Mouse (Mus musculus) intestine, postnatal 0 days (tissue): ENCODE data around the gene Rbm19. TPM values are rescaled to one million over a fixed set of nuclear protein-coding genes. Genes with fewer than 3 reads are reported as not detected.
A peak's percentile ranks its signal among the peaks of the same experiment; 100 is the strongest.

Experiments used
- ATAC-seq: fragments of 200-750 bp; cut with Nextera tagmentation; 2 replicates; pipeline ENCODE4 v1.8.0; 2017; ENCODE audit warnings: mild to moderate bottlenecking, moderate TSS enrichment, moderate library complexity
- H3K27ac ChIP-seq: fragments of 300-500 bp; sonication (generic); 2 replicates; pipeline ENCODE4 v1.5.1; 2014; ENCODE audit warnings: mild to moderate bottlenecking, low read depth, low read length, moderate library complexity
- H3K27me3 ChIP-seq: fragments of 300-500 bp; sonication (generic); replicated peaks from 2 replicates; pipeline ENCODE4 v1.6.1; 2014; ENCODE audit warnings: low read length, mixed read lengths; ENCODE audit not compliant: control insufficient read depth, insufficient read depth
- H3K36me3 ChIP-seq: fragments of 300-500 bp; sonication (generic); 2 replicates; pipeline ENCODE4 v1.6.1; 2014; ENCODE audit warnings: mild to moderate bottlenecking, moderate library complexity; ENCODE audit not compliant: control insufficient read depth, insufficient read depth
- H3K4me1 ChIP-seq: fragments of 300-500 bp; sonication (generic); replicated peaks from 2 replicates; pipeline ENCODE4 v1.6.1; 2014; ENCODE audit warnings: antibody characterized with exemption, low read length, mixed read lengths; ENCODE audit not compliant: control insufficient read depth, insufficient read depth
- H3K4me2 ChIP-seq: fragments of 300-500 bp; sonication (generic); replicated peaks from 2 replicates; pipeline ENCODE4 v1.6.1; 2014; ENCODE audit warnings: low read depth, mild to moderate bottlenecking, moderate library complexity
- H3K4me3 ChIP-seq: fragments of 300-500 bp; sonication (generic); 2 replicates; pipeline ENCODE4 v1.5.1; 2014; ENCODE audit warnings: low read depth, low read length
- H3K9ac ChIP-seq: fragments of 300-500 bp; sonication (generic); 2 replicates; pipeline ENCODE4 v1.6.1; 2014; ENCODE audit warnings: mild to moderate bottlenecking, low read depth, low read length
- H3K9me3 ChIP-seq: fragments of 300-500 bp; sonication (generic); 2 replicates; pipeline ENCODE4 v1.6.1; 2016; ENCODE audit warnings: mixed run types; ENCODE audit not compliant: control insufficient read depth
- CTCF ChIP-seq: sonication (generic); IDR thresholded peaks from 2 replicates; pipeline ENCODE4 v1.5.1; 2016; ENCODE audit warnings: low read depth, mild to moderate bottlenecking, control low read depth, antibody characterized with exemption, moderate library complexity
- WGBS: fragments of 180-500 bp; shearing (Covaris S2); extraction: QIAGEN DNeasy Blood & Tissue Kit; methylation state at CpG from one replicate; pipeline ENCODE4 v1.1.7; 2014; 5-methylcytosine and 5-hydroxymethylcytosine counted together
- polyA plus RNA-seq: library from polyadenylated mRNA; unstranded; fragments of >200 nt; fragmentation: Nextera tagmentation; extraction: Ambion mirVana; gene quantifications from 2 replicates; pipeline ENCODE4 v1.2.1, GENCODE M21; 2015

Gene Rbm19
- polyA plus RNA-seq, 1 experiment from 2014 or later, result 12.0 TPM

DNA sequence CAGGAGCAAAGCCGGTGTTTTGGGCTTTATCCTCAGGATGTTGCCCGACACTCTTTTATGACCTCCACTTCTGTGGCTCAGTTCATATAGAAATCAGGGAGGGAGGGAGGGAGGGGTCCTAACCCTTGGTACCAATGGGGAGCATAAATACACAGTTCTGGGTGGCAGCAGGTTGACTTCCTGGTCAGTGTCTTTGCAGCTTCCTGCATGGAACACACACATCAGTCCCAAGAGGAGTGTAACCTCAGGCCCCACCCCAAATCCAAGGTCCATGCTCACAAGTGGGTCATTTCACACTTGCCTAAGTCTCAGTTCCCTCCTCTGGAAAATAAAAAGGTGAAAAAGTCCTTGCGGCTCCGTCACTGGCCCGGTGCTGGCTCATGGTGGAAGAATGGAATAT, 129.1 kb downstream of the Rbm19 start:
- Histone ChIP-seq H3K4me3 (no peak overlapping the region), H3K36me3 (no peaks in the 10 kb centered on the region), H3K4me1 (no peaks in the 10 kb centered on the region), H3K9me3 (no peaks in the 10 kb centered on the region), H3K27me3 (no peaks in the 10 kb centered on the region), H3K27ac (no peak overlapping the region), H3K9ac (no peak overlapping the region), H3K4me2 (no peak overlapping the region)
- TF ChIP-seq CTCF, result no peak
- 35% methylated on average over 5 of the region's 5 CpGs for WGBS
- peak; percentile 41; the same call in 1 of the 2 replicates for ATAC-seq
